In genomic region chr11:118360907-118361341, GRCm38 (mm10) we compare ENCODE assay signal across 10 mouse cellular contexts. TPM values are rescaled to one million over a fixed set of nuclear protein-coding genes. Genes with fewer than 3 reads are reported as not detected.
A peak's percentile ranks its signal among the peaks of the same experiment; 100 is the strongest.
DNase-seq lines count a peak whose midpoint lies in the region; ATAC-seq lines count a peak whose summit lies in the region.
"Had no signal": no experiment of that assay in that cellular context is flagged by ENCODE, and none has a peak within 500 bp of the region (broad histone marks: within the 10 kb centered on the region; RNA-seq: fewer than 3 reads in every experiment).

No protein-coding gene starts in this region.

- no peak overlapping the region for H3K4me3 ChIP-seq in heart, embryonic 15.5 days
- no peak overlapping the region for H3K4me3 ChIP-seq in macrophage (ENCODE audit: inconsistent target)
- no peak overlapping the region for H3K4me3 ChIP-seq in hindbrain, embryonic 11.5 days (ENCODE audit: low read depth, low read length)
- H3K4me3 ChIP-seq: embryonic facial prominence, embryonic 13.5 days had no signal

- no peak overlapping the region for H3K4me2 ChIP-seq in heart, embryonic 15.5 days
- no peak overlapping the region for H3K4me2 ChIP-seq in hindbrain, embryonic 11.5 days (replicated peaks; ENCODE audit: low read depth, low read length)
- H3K4me2 ChIP-seq: embryonic facial prominence, embryonic 13.5 days had no signal

- ATAC-seq in heart, embryonic 15.5 days (replicated peaks; ENCODE audit: insufficient number of reproducible peaks, insufficient read depth, low FRiP score, low read depth) = no peak
- ATAC-seq in hindbrain, embryonic 11.5 days (ENCODE audit: low FRiP score) = no peak

- no peaks in the 10 kb centered on the region for H3K9me3 ChIP-seq in heart, embryonic 15.5 days (replicated peaks)
- H3K9me3 ChIP-seq in hindbrain, embryonic 11.5 days (ENCODE audit: control insufficient read depth, low read length) = no peaks in the 10 kb centered on the region
- H3K9me3 ChIP-seq: embryonic facial prominence, embryonic 13.5 days had no signal

- H3K79me2 ChIP-seq in macrophage (ENCODE audit: inconsistent target) = no peaks in the 10 kb centered on the region

- no peaks in the 10 kb centered on the region for H3K27me3 ChIP-seq in heart, embryonic 15.5 days
- H3K27me3 ChIP-seq in hindbrain, embryonic 11.5 days (ENCODE audit: control insufficient read depth, insufficient read depth, low read length) = no peaks in the 10 kb centered on the region; the same call in 1 of the 2 replicates
- H3K27me3 ChIP-seq: embryonic facial prominence, embryonic 13.5 days had no signal

- peaks cover 44% of the 10 kb centered on the region for H3K4me1 ChIP-seq in heart, embryonic 15.5 days (replicated peaks)
- no peaks in the 10 kb centered on the region; the same call in 1 of the 2 replicates for H3K4me1 ChIP-seq in hindbrain, embryonic 11.5 days (replicated peaks; ENCODE audit: control insufficient read depth, insufficient read depth, low read length)

- no peak overlapping the region for H3K9ac ChIP-seq in heart, embryonic 15.5 days
- H3K9ac ChIP-seq in hindbrain, embryonic 11.5 days (ENCODE audit: low read depth, low read length) = no peak overlapping the region
- H3K9ac ChIP-seq: embryonic facial prominence, embryonic 13.5 days had no signal

- H3K36me3 ChIP-seq in heart, embryonic 15.5 days = no peaks in the 10 kb centered on the region
- H3K36me3 ChIP-seq in macrophage (ENCODE audit: inconsistent target) = no peaks in the 10 kb centered on the region
- H3K36me3 ChIP-seq in hindbrain, embryonic 11.5 days (ENCODE audit: control insufficient read depth, insufficient read depth, low read length) = no peaks in the 10 kb centered on the region
- H3K36me3 ChIP-seq: embryonic facial prominence, embryonic 13.5 days had no signal

- 43% methylated on average over 10 of the region's 10 CpGs for WGBS in heart, embryonic 15.5 days
- 34% methylated on average over 10 of the region's 10 CpGs for WGBS in macrophage (ENCODE audit: missing documents)
- 74% methylated on average over 10 of the region's 10 CpGs for WGBS in hindbrain, embryonic 11.5 days

- intact Hi-C loops in gastrocnemius, postnatal 14 days (cut with DNase I; ENCODE audit: low total_unique reads) = no loop called here
- intact Hi-C loops in left cerebral cortex, postnatal 36 days (cut with DNase I) = no loop called here

- H3K27ac ChIP-seq in heart, embryonic 15.5 days = peak overlapping the region; percentile 45
- peak overlapping the region; percentile 99; the same call in 1 of the 2 replicates for H3K27ac ChIP-seq in macrophage
- H3K27ac ChIP-seq in hindbrain, embryonic 11.5 days (ENCODE audit: low read depth, low read length) = no peak overlapping the region

- DNase-seq in gastrocnemius, postnatal 14 days = peak; percentile 26
- no peak for DNase-seq in gastrocnemius, adult 8-10 months (ENCODE audit: low spot score in 2 of 2)
- peak; percentile 59 for DNase-seq in testis, postnatal 10 days (ENCODE audit: low spot score)
- DNase-seq in testis, postnatal 14 days (ENCODE audit: low spot score) = no peak
- no peak for DNase-seq in hindbrain, embryonic 11.5 days (ENCODE audit: low spot score)
- DNase-seq in left cerebral cortex, postnatal 36 days (ENCODE audit: low spot score in 2 of 2) = no peak
- DNase-seq: midbrain, embryonic 14.5 days had no signal

RNA-seq across cellular contexts. Expression of gene Timp2, which starts 5.4 kb away (rescaled TPM):
- 100 to 1,000 TPM; 119 to 133 TPM for total RNA-seq in gastrocnemius, postnatal 14 days (2021)
- total RNA-seq in gastrocnemius, adult 8-10 months (2022) = 10 to 100 TPM; 41.0 to 82.5 (median 52.4) TPM
- polyA plus RNA-seq in heart, embryonic 15.5 days (2015; fragmentation: Nextera tagmentation; extraction: Ambion mirVana) = 67.1 and 85.2 TPM in 2 replicates
- 100 to 1,000 TPM in 1 of 26 experiments, 10 to 100 TPM in 19, 1 to 10 TPM in 6; 7.1 to 110 (median 19.3) TPM for total RNA-seq in macrophage (2018; cell fraction: chromatin; rRNA removed)
- 100 to 1,000 TPM; 167 to 475 (median 292) TPM for total RNA-seq in macrophage (2018; cell fraction: cytosol; rRNA removed)
- 100 to 1,000 TPM in 21 of 26 experiments, 10 to 100 TPM in 5; 47.6 to 312 (median 149) TPM for total RNA-seq in macrophage (2018; cell fraction: nucleus; rRNA removed)
- 330 to 662 TPM (median 385 TPM) in 3 replicates for polyA plus RNA-seq in macrophage (2018)
- 39.5 and 41.2 TPM in 2 replicates for polyA plus RNA-seq in hindbrain, embryonic 11.5 days (2014; fragmentation: Nextera tagmentation; extraction: Ambion mirVana)
- 100 to 1,000 TPM; 214 to 247 TPM for total RNA-seq in left cerebral cortex, postnatal 36 days (2021)

RNA-seq across cellular contexts. Expression of gene Cep295nl, which starts 18.6 kb away (rescaled TPM):
- total RNA-seq in gastrocnemius, postnatal 14 days (2021) = 1 to 10 TPM; 1.3 TPM
- total RNA-seq in gastrocnemius, adult 8-10 months (2022) = 1 to 10 TPM in 1 of 4 experiments, under 1 TPM in 3; 0.41 to 1.0 (median 0.94) TPM
- 0.20 and 0.33 TPM in 2 replicates for polyA plus RNA-seq in heart, embryonic 15.5 days (2015; fragmentation: Nextera tagmentation; extraction: Ambion mirVana)
- 100 to 1,000 TPM in 4 of 26 experiments, 10 to 100 TPM in 20, 1 to 10 TPM in 2; 3.8 to 122 (median 24.0) TPM for total RNA-seq in macrophage (2018; cell fraction: chromatin; rRNA removed)
- 1 to 10 TPM in 12 of 26 experiments, under 1 TPM in 14; 0.46 to 4.1 (median 0.82) TPM for total RNA-seq in macrophage (2018; cell fraction: cytosol; rRNA removed)
- total RNA-seq in macrophage (2018; cell fraction: nucleus; rRNA removed) = 10 to 100 TPM in 16 of 26 experiments, 1 to 10 TPM in 9, under 1 TPM in 1; 0.83 to 49.9 (median 10.9) TPM
- polyA plus RNA-seq in macrophage (2018) = 0.68 to 2.2 TPM (median 0.90 TPM) in 3 replicates
- polyA plus RNA-seq in hindbrain, embryonic 11.5 days (2014; fragmentation: Nextera tagmentation; extraction: Ambion mirVana) = 0.37 and 0.42 TPM in 2 replicates
- total RNA-seq in left cerebral cortex, postnatal 36 days (2021) = 1 to 10 TPM; 1.3 to 1.8 TPM

RNA-seq across cellular contexts. Expression of gene Lgals3bp, which starts 41.0 kb away (rescaled TPM):
- total RNA-seq in gastrocnemius, postnatal 14 days (2021) = 10 to 100 TPM; 11.0 to 11.9 TPM
- total RNA-seq in gastrocnemius, adult 8-10 months (2022) = 10 to 100 TPM; 12.3 to 16.0 (median 14.3) TPM
- 9.6 and 20.7 TPM in 2 replicates for polyA plus RNA-seq in heart, embryonic 15.5 days (2015; fragmentation: Nextera tagmentation; extraction: Ambion mirVana)
- 100 to 1,000 TPM; 127 to 562 (median 307) TPM for total RNA-seq in macrophage (2018; cell fraction: chromatin; rRNA removed)
- total RNA-seq in macrophage (2018; cell fraction: cytosol; rRNA removed) = 1,000 to 10,000 TPM in 23 of 26 experiments, 100 to 1,000 TPM in 3; 854 to 2,702 (median 1,648) TPM
- total RNA-seq in macrophage (2018; cell fraction: nucleus; rRNA removed) = 1,000 to 10,000 TPM in 15 of 26 experiments, 100 to 1,000 TPM in 11; 559 to 2,830 (median 1,334) TPM
- polyA plus RNA-seq in macrophage (2018) = 1,136 to 1,462 TPM (median 1,417 TPM) in 3 replicates
- 1.9 and 2.7 TPM in 2 replicates for polyA plus RNA-seq in hindbrain, embryonic 11.5 days (2014; fragmentation: Nextera tagmentation; extraction: Ambion mirVana)
- total RNA-seq in left cerebral cortex, postnatal 36 days (2021) = 10 to 100 TPM; 20.5 to 21.2 TPM

RNA-seq across cellular contexts. Expression of gene Cant1, which starts 58.0 kb away (rescaled TPM):
- total RNA-seq in gastrocnemius, postnatal 14 days (2021) = 10 to 100 TPM; 11.0 to 11.7 TPM
- total RNA-seq in gastrocnemius, adult 8-10 months (2022) = 10 to 100 TPM in 3 of 4 experiments, 1 to 10 TPM in 1; 9.6 to 11.8 (median 11.0) TPM
- 17.2 and 24.3 TPM in 2 replicates for polyA plus RNA-seq in heart, embryonic 15.5 days (2015; fragmentation: Nextera tagmentation; extraction: Ambion mirVana)
- total RNA-seq in macrophage (2018; cell fraction: chromatin; rRNA removed) = 10 to 100 TPM; 14.6 to 66.9 (median 38.8) TPM
- 10 to 100 TPM; 34.1 to 65.0 (median 51.3) TPM for total RNA-seq in macrophage (2018; cell fraction: cytosol; rRNA removed)
- 100 to 1,000 TPM in 2 of 26 experiments, 10 to 100 TPM in 24; 28.3 to 108 (median 70.5) TPM for total RNA-seq in macrophage (2018; cell fraction: nucleus; rRNA removed)
- polyA plus RNA-seq in macrophage (2018) = 40.2 to 59.3 TPM (median 42.1 TPM) in 3 replicates
- 21.0 and 21.1 TPM in 2 replicates for polyA plus RNA-seq in hindbrain, embryonic 11.5 days (2014; fragmentation: Nextera tagmentation; extraction: Ambion mirVana)
- total RNA-seq in left cerebral cortex, postnatal 36 days (2021) = 10 to 100 TPM; 36.5 to 37.0 TPM

Comparison
In these comparisons a context has a peak if more than half of its experiments do, and no peak if none do; other contexts are left out.
1. DNase-seq: peak in gastrocnemius, postnatal 14 days (single experiment) and testis, postnatal 10 days (single experiment); none in gastrocnemius, adult 8-10 months (0 of 2), testis, postnatal 14 days (single experiment), hindbrain, embryonic 11.5 days (single experiment) and left cerebral cortex, postnatal 36 days (0 of 2).